ENCODE assay signal across 12 mouse cellular contexts in the genomic region with DNA sequence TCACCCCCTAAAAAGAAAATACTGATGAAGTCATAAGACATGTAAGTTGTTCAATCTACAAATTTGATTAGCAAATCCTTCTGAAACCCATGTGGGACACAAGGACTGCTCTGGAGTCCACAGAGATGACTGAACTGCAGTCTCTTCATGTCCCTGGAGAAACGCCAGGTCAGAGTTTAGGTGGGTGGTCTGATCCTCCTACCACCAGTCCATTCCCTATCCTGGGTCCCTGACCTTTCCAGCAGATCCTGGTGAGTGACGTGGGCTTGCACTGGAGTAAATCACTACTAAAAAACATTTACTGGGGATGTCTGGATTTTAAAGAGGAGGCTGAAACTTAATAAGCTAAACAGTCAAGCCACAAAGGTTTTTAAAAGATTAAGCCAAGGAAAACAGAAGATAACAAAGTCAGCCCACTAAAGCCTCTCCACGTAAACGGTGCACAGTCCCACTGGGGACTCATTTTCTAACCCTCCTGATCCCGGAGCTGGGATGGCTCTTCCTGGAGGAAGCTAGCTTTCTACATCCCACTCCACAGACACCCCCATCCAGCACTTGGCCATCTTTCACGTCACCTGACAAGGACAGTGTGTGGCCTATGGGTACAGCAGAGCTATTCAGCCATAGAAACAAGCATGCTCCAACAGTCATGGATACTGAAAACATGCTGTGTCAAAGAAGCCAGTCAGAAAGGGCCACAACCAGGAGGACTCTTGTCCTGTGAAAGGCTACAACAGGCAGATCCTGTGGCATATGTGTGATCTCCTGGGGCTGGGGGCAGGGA. TPM values are rescaled to one million over a fixed set of nuclear protein-coding genes. Genes with fewer than 3 reads are reported as not detected.
DNase-seq lines count a peak whose midpoint lies in the region; ATAC-seq and TF ChIP-seq lines count a peak whose summit lies in the region.
"Had no signal": no experiment of that assay in that cellular context is flagged by ENCODE, and none has a peak within 500 bp of the region (broad histone marks: within the 10 kb centered on the region; RNA-seq: fewer than 3 reads in every experiment).

No protein-coding gene starts in this region.

- intact Hi-C loops in gastrocnemius, adult 2 months (cut with DNase I) = loop anchor here (5.0 kb wide), 1 partner anchor 51 kb away; no protein-coding TSS in a partner anchor

- peak overlapping the region; percentile 16; the same call in 1 of the 2 replicates for H3K4me2 ChIP-seq in limb, embryonic 13.5 days (replicated peaks)
- H3K4me2 ChIP-seq in myocyte (ENCODE audit: low read depth) = peak overlapping the region; percentile 48
- H3K4me2 ChIP-seq in midbrain, embryonic 13.5 days (replicated peaks) = no peak overlapping the region

- no peak overlapping the region for H3K9ac ChIP-seq in limb, embryonic 13.5 days
- H3K9ac ChIP-seq in midbrain, embryonic 13.5 days (replicated peaks) = no peak overlapping the region

- H3K4me3 ChIP-seq in gastrocnemius, adult 2 months = no peak overlapping the region
- no peak overlapping the region for H3K4me3 ChIP-seq in limb, embryonic 13.5 days
- no peak overlapping the region for H3K4me3 ChIP-seq in limb, embryonic 10.5 days
- no peak overlapping the region for H3K4me3 ChIP-seq in brown adipose tissue, adult 24 weeks (ENCODE audit: insufficient read depth, low read depth, low read length)
- H3K4me3 ChIP-seq in myocyte = no peak overlapping the region
- no peak overlapping the region for H3K4me3 ChIP-seq in midbrain, embryonic 13.5 days (replicated peaks)
- no peak overlapping the region for H3K4me3 ChIP-seq in thymus, adult 2 months (ENCODE audit: control insufficient read depth, insufficient read depth, low read length)

- peak overlapping the region; percentile 48; the same call in 1 of the 2 replicates for H3K27ac ChIP-seq in gastrocnemius, adult 2 months
- 0 out of 2 replicates have a peak overlapping the region, but pooled peaks have one; percentile 39 for H3K27ac ChIP-seq in limb, embryonic 13.5 days
- no peak overlapping the region for H3K27ac ChIP-seq in limb, embryonic 10.5 days
- H3K27ac ChIP-seq in brown adipose tissue, adult 24 weeks (replicated peaks; ENCODE audit: low read depth, low read length) = 0 out of 2 replicates have a peak overlapping the region, but pooled peaks have one; percentile 5
- no peak overlapping the region for H3K27ac ChIP-seq in midbrain, embryonic 13.5 days
- no peak overlapping the region for H3K27ac ChIP-seq in thymus, adult 2 months (ENCODE audit: control insufficient read depth, insufficient read depth, low read length)

- 50% methylated on average over 6 of the region's 6 CpGs for WGBS in limb, embryonic 13.5 days
- WGBS in limb, embryonic 10.5 days = 60% methylated on average over 6 of the region's 6 CpGs
- WGBS in midbrain, embryonic 13.5 days = 71% methylated on average over 6 of the region's 6 CpGs
- 94% methylated on average over 6 of the region's 6 CpGs for WGBS in thymus, adult 2 months

- TF ChIP-seq CTCF in gastrocnemius, adult 2 months (IDR thresholded peaks at IDR 0.05) = no peak
- no peak for TF ChIP-seq CTCF in thymus, adult 2 months (IDR thresholded peaks at IDR 0.05; ENCODE audit: borderline replicate concordance, control insufficient read depth, extremely low read depth, insufficient read depth, low read length, poor library complexity)

- H3K9me3 ChIP-seq in limb, embryonic 13.5 days = no peaks in the 10 kb centered on the region
- H3K9me3 ChIP-seq in limb, embryonic 10.5 days (replicated peaks) = no peaks in the 10 kb centered on the region
- H3K9me3 ChIP-seq in midbrain, embryonic 13.5 days = no peaks in the 10 kb centered on the region

- peaks cover 38% of the 10 kb centered on the region for H3K79me2 ChIP-seq in myocyte (ENCODE audit: control insufficient read depth, insufficient read depth)

- no peaks in the 10 kb centered on the region; the same call in 1 of the 2 replicates for H3K36me3 ChIP-seq in limb, embryonic 13.5 days
- H3K36me3 ChIP-seq in limb, embryonic 10.5 days = no peaks in the 10 kb centered on the region
- H3K36me3 ChIP-seq in myocyte (ENCODE audit: control insufficient read depth, insufficient read depth) = no peaks in the 10 kb centered on the region
- no peaks in the 10 kb centered on the region for H3K36me3 ChIP-seq in midbrain, embryonic 13.5 days
- no peaks in the 10 kb centered on the region for H3K36me3 ChIP-seq in thymus, adult 2 months (ENCODE audit: control insufficient read depth, insufficient read depth, low read length)

- TF ChIP-seq POLR2A in myocyte (IDR thresholded peaks at IDR 0.05; ENCODE audit: insufficient read length, low read depth) = no peak
- no peak for TF ChIP-seq POLR2A in thymus, adult 2 months (IDR thresholded peaks at IDR 0.05; ENCODE audit: control insufficient read depth, extremely low read depth, insufficient read depth, low read length, poor library complexity)

- DNase-seq in gastrocnemius, adult 2 months = no peak
- no peak for DNase-seq in gastrocnemius, adult 18-20 months (ENCODE audit: low spot score)
- no peak for DNase-seq in limb, embryonic 10.5 days (ENCODE audit: low spot score)
- no peak for DNase-seq in thymus, adult 2 months
- DNase-seq: layer of hippocampus, adult 9-11 months; lung, postnatal 14 days; thymus, postnatal 36 days had no signal

- no peak overlapping the region for H3ac ChIP-seq in myocyte (ENCODE audit: control insufficient read depth, insufficient read length)

- no peak for ATAC-seq in limb, embryonic 13.5 days (ENCODE audit: low FRiP score, low read depth)
- ATAC-seq in midbrain, embryonic 13.5 days = no peak
- ATAC-seq: hindbrain, embryonic 16.5 days had no signal

- H3K4me1 ChIP-seq in limb, embryonic 13.5 days = peaks cover 34% of the 10 kb centered on the region
- H3K4me1 ChIP-seq in limb, embryonic 10.5 days = peaks cover 32% of the 10 kb centered on the region
- H3K4me1 ChIP-seq in brown adipose tissue, adult 24 weeks (ENCODE audit: control insufficient read depth, insufficient read depth, insufficient read length, low read length) = peaks cover 16% of the 10 kb centered on the region
- H3K4me1 ChIP-seq in midbrain, embryonic 13.5 days (replicated peaks) = peaks cover 37% of the 10 kb centered on the region
- peaks cover 12% of the 10 kb centered on the region for H3K4me1 ChIP-seq in thymus, adult 2 months (replicated peaks; ENCODE audit: control insufficient read depth, insufficient read depth, low read length)

- H3K27me3 ChIP-seq in limb, embryonic 13.5 days = no peaks in the 10 kb centered on the region
- no peaks in the 10 kb centered on the region for H3K27me3 ChIP-seq in limb, embryonic 10.5 days (ENCODE audit: low read depth, poor library complexity, severe bottlenecking)
- no peaks in the 10 kb centered on the region for H3K27me3 ChIP-seq in myocyte (ENCODE audit: control insufficient read depth, insufficient read depth, insufficient read length)
- H3K27me3 ChIP-seq in midbrain, embryonic 13.5 days = no peaks in the 10 kb centered on the region
- no peaks in the 10 kb centered on the region for H3K27me3 ChIP-seq in thymus, adult 2 months (ENCODE audit: control insufficient read depth, insufficient read depth, low read length)

TF ChIP-seq in myocyte, 11 proteins besides CTCF, POLR2A, EP300 and RAD21:
- TF ChIP-seq SRF (IDR thresholded peaks at IDR 0.05; ENCODE audit: control insufficient read depth, insufficient read length, low read depth) (no peak), E2F4 (IDR thresholded peaks at IDR 0.05; ENCODE audit: insufficient read depth) (no peak), MYOD1 (IDR thresholded peaks at IDR 0.05; ENCODE audit: control insufficient read depth in 1 of 3, insufficient read length in 2 of 3, low read depth in 2 of 3) (no peak), CEBPB (IDR thresholded peaks at IDR 0.05; ENCODE audit: insufficient read depth, poor library complexity, severe bottlenecking) (no peak), TCF12 (IDR thresholded peaks at IDR 0.05; ENCODE audit: insufficient read depth, poor library complexity, severe bottlenecking) (no peak), POLR2AphosphoS2 (IDR thresholded peaks at IDR 0.05; ENCODE audit: insufficient read length, low read depth) (peak; percentile 44)

RNA-seq across cellular contexts. Expression of a gene that starts 2.8 kb away (rescaled TPM):
- 10 to 100 TPM in 1 of 2 experiments, 1 to 10 TPM in 1; 8.2 to 10.4 TPM for total RNA-seq in gastrocnemius, adult 2 months (2021)
- 10 to 100 TPM in 1 of 2 experiments, 1 to 10 TPM in 1; 8.9 to 10.6 TPM for total RNA-seq in gastrocnemius, adult 18-20 months (2021)
- polyA plus RNA-seq in limb, embryonic 13.5 days (2015; fragmentation: Nextera tagmentation; extraction: Ambion mirVana) = 55.2 and 60.2 TPM in 2 replicates
- 53.2 and 57.9 TPM in 2 replicates for polyA plus RNA-seq in limb, embryonic 10.5 days (2016; fragmentation: Nextera tagmentation; extraction: Ambion mirVana)
- polyA plus RNA-seq in brown adipose tissue, adult 24 weeks (2012; ENCODE audit: insufficient read depth, insufficient read length, missing spikeins) = 12.1 and 19.1 TPM in 2 replicates
- polyA plus RNA-seq in myocyte (2012; fragmentation: generic; extraction: Trizol) = 58.3 TPM
- 72.4 and 80.7 TPM in 2 replicates for polyA plus RNA-seq in midbrain, embryonic 13.5 days (2015; fragmentation: Nextera tagmentation; extraction: Ambion mirVana)
- 40.2 and 44.9 TPM in 2 replicates for polyA plus RNA-seq in thymus, adult 2 months (2012; rRNA removed)

RNA-seq across cellular contexts. Expression of a gene that starts 46.0 kb away (rescaled TPM):
- total RNA-seq in gastrocnemius, adult 2 months (2021) = 10 to 100 TPM; 94.4 to 98.0 TPM
- total RNA-seq in gastrocnemius, adult 18-20 months (2021) = 100 to 1,000 TPM in 1 of 2 experiments, 10 to 100 TPM in 1; 96.7 to 105 TPM
- polyA plus RNA-seq in limb, embryonic 13.5 days (2015; fragmentation: Nextera tagmentation; extraction: Ambion mirVana) = 10.3 and 11.5 TPM in 2 replicates
- 8.2 and 8.9 TPM in 2 replicates for polyA plus RNA-seq in limb, embryonic 10.5 days (2016; fragmentation: Nextera tagmentation; extraction: Ambion mirVana)
- 16.0 and 18.9 TPM in 2 replicates for polyA plus RNA-seq in brown adipose tissue, adult 24 weeks (2012; ENCODE audit: insufficient read depth, insufficient read length, missing spikeins)
- polyA plus RNA-seq in myocyte (2012; fragmentation: generic; extraction: Trizol) = 20.7 TPM
- 11.7 and 12.7 TPM in 2 replicates for polyA plus RNA-seq in midbrain, embryonic 13.5 days (2015; fragmentation: Nextera tagmentation; extraction: Ambion mirVana)
- polyA plus RNA-seq in thymus, adult 2 months (2012; rRNA removed) = 78.4 and 89.5 TPM in 2 replicates

Comparison
In these comparisons a context has a peak if more than half of its experiments do, and no peak if none do; other contexts are left out.
1. H3K27ac ChIP-seq: peak in gastrocnemius, adult 2 months (single experiment), limb, embryonic 13.5 days (single experiment) and brown adipose tissue, adult 24 weeks (single experiment); none in limb, embryonic 10.5 days (single experiment), midbrain, embryonic 13.5 days (single experiment) and thymus, adult 2 months (single experiment).